8 mouse cellular contexts compared by ENCODE assay signal in genomic region chr3:104700751-104701335, GRCm38 (mm10).
DNase-seq lines count a peak whose midpoint lies in the region; ATAC-seq and TF ChIP-seq lines count a peak whose summit lies in the region.

No protein-coding gene starts in this region.

- H3K4me3 ChIP-seq in G1E (ENCODE audit: low read depth, low read length) = no peak overlapping the region
- no peak overlapping the region for H3K4me3 ChIP-seq in hindbrain, embryonic 12.5 days

- H3K4me2 ChIP-seq in hindbrain, embryonic 12.5 days (replicated peaks) = no peak overlapping the region

- WGBS in hindbrain, embryonic 12.5 days = 6% methylated on average over 23 of the region's 23 CpGs

- H3K27ac ChIP-seq in hindbrain, embryonic 12.5 days = no peak overlapping the region

- peak; percentile 83 for ATAC-seq in G1E (ENCODE audit: extremely low read depth, insufficient number of reproducible peaks, low FRiP score, poor library complexity, severe bottlenecking)
- peak; percentile 99 for ATAC-seq in frontal cortex, adult (ENCODE audit: low TSS enrichment)
- ATAC-seq in hindbrain, embryonic 12.5 days (ENCODE audit: low FRiP score) = peak; percentile 63; the same call in 1 of the 2 replicates

- H3K9me3 ChIP-seq in G1E (replicated peaks) = no peaks in the 10 kb centered on the region
- H3K9me3 ChIP-seq in hindbrain, embryonic 12.5 days (replicated peaks) = no peaks in the 10 kb centered on the region

- H3K9ac ChIP-seq in hindbrain, embryonic 12.5 days = no peak overlapping the region

- peak; percentile 57 for DNase-seq in G1E (ENCODE audit: low spot score)
- DNase-seq in cerebellum, adult 8-10 months = peak; percentile 41
- DNase-seq in layer of hippocampus, postnatal 10 days (ENCODE audit: low spot score in 2 of 2) = peak; percentile 73 to 78
- peak; percentile 88 for DNase-seq in lung, postnatal 10 days
- peak; percentile 82 for DNase-seq in ovary, postnatal 36 days (ENCODE audit: low spot score)
- DNase-seq in thymus, postnatal 10 days (ENCODE audit: low spot score in 2 of 2) = peak; percentile 78 to 92

- H3K4me1 ChIP-seq in G1E (ENCODE audit: insufficient read depth, low read depth, low read length) = no peaks in the 10 kb centered on the region; the same call in 1 of the 2 replicates
- H3K4me1 ChIP-seq in hindbrain, embryonic 12.5 days = no peaks in the 10 kb centered on the region

- peaks cover 24% of the 10 kb centered on the region for H3K27me3 ChIP-seq in G1E (ENCODE audit: insufficient read depth, low read length)
- 0 out of 2 replicates have a peak, but pooled peaks cover 2% of the 10 kb centered on the region for H3K27me3 ChIP-seq in hindbrain, embryonic 12.5 days

- H3K36me3 ChIP-seq in G1E (replicated peaks) = no peaks in the 10 kb centered on the region
- no peaks in the 10 kb centered on the region for H3K36me3 ChIP-seq in hindbrain, embryonic 12.5 days

- peak; percentile 66 for TF ChIP-seq CTCF in G1E (IDR thresholded peaks at IDR 0.05; ENCODE audit: low read depth, low read length)
